Mouse (Mus musculus): ENCODE data around the gene Tha1.

The Tha1 gene

DNA sequence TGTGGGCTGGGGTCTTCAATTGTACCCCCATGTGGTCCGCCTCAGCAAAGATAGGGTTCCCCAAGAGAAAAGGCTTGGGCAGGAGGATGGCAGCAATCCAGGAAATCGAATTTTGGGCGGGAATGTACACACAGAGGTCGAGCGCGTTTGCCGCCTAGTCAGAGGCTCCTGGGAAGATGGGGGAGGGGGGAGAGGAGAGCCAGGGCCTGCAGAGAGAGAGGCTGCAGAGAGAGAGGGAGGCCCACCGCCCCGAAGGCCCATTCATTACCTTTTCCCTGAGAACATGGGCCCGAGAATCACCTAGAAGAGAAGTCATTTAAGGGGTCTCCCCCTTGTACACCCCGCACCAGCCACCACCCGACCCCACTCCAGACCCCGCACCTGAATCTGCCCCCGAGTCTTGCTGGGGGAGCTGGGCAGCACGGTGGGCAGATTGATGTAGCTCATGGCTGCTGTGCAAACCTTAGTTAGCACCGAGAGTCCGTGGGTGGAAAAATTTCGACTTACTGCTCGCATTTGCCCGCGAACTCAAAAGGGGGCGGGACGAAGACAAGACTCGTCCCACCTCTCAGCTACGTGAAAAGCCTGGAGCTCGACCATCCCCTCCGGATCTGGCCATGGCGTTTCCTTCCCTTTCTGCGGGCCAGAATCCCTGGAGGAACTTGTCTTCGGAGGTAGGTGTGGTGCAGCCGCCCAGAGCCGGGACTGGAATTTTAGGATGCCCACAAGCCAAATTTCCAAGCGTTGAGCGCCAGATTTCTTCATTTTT lies 47.8 kb downstream of the Tha1 start, which contains the start of the genes Afmid and Tk1:
Gene Afmid, plus strand, starts transcription at position 592 of the 769 bp plus-strand sequence.
Gene Tk1, minus strand, starts transcription at position 760 of the 769 bp plus-strand sequence.
- DNase-seq (ENCODE audit: low spot score), result peak; percentile 94

DNA sequence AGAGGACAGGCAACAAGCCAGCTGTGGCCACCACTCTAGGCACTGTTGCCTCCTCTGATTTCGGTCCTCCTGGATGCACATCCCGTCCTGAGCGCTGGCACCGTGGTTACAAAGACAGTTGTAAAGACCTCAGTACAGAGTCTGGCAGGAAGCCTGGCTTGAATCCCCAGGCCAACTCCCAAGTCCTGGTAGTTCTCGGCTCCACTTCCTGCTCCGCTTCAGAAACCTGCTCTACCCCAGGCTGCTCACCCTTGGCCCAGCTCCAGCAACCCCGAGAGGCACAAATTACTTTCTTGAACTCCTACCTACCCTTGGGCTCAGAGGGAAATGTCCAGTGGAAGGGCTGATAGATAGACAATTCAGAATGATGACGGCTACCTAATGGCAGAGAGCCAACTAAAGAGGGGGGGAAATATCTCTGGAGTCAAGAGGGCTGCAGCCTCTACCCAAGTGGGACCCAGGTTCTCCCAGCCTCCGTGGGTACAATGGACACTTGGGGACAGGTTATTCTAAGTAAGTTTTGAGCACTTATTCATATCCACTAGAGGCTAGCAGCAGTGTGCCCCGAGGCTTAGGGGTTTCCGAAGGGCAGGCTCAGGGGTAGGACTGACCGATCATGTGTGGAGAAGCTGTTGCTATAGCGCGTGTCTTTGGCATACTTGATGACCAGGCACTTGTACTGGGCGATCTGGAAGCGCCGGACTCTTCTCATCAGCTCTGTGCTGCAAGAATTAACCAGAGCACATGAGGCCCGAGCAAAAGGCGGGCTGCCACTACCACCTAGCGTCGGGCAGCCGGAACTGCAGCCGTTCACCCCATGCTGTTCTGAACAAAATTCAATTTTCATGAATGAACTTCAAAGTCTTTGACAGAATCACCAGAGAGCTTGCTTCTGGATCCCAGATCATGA lies 49.0 kb downstream of the Tha1 start:
- DNase-seq (ENCODE audit: low spot score), result peak; percentile 92

- DNase-seq (ENCODE audit: low spot score), result no peak
Measured at GRCm38 (mm10) chr11:117823411-117823810, 49.9 kb downstream of the Tha1 start.

GRCm38 (mm10) chr11:117822728-117823241 lies 50.5 kb downstream of the Tha1 start:
- no peak for DNase-seq (ENCODE audit: low spot score)

DNA sequence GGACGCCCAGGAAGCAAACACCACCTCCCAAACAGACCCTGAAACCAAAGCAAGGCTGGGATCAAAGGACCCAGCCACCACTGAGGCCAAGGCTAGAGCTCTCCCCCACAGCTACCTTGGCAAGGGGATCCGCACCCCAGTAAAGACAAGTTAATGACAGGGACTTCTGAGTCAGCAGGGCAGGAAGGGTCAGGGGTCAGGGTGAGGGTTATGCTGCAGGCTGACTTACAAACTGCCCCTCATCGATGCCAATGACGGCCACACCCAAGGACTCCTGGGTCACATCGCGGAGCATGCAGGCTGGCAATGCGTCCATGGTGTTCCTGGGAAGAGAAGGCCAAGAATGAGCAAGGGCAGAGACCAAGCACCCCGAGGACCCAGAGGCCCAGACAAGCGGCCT lies 51.4 kb downstream of the Tha1 start:
- DNase-seq (ENCODE audit: low spot score), result no peak

DNA sequence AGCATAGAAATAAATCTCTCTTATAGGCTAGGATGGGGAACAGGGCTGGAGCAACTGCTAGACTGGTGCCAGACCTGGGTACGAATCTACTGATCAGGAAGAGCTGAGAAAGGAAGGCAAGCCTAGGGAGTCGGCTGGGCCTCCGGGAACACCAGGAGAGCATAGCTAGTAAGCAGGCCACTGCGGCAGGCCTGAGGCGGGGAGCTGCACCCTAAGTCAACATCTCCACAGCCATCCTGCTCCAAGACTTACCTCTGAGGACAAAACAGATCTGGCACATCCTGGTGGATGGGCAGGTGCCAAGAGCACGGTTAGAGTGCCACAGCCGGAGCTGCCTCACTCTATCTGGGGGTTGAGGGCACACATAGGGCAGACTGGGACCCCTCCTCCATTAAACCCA lies 53.1 kb downstream of the Tha1 start:
- DNase-seq (ENCODE audit: low spot score), result no peak

- no peak for DNase-seq (ENCODE audit: low spot score)
Measured at GRCm38 (mm10) chr11:117819095-117819494, 54.2 kb downstream of the Tha1 start.
